Mouse (Mus musculus): ENCODE results near the gene Fgd1.

The Fgd1 gene

GRCm38 (mm10) chrX:151045850-151046249 lies at the start of gene Fgd1:
Gene Fgd1 (plus strand): TSS chrX:151046150.
- in situ Hi-C loops (cut with MboI, MseI) = no loop called here

- in situ Hi-C loops (cut with MboI, MseI) = no loop called here
Measured at GRCm38 (mm10) chrX:150996775-150997174, 49.2 kb upstream of the Fgd1 start.

- in situ Hi-C loops (cut with MboI, MseI) = no loop called here
Measured at GRCm38 (mm10) chrX:151016938-151017877, 28.7 kb upstream of the Fgd1 start, which contains the start of gene Gnl3l. Gene Gnl3l (minus strand): TSS chrX:151017322.

GRCm38 (mm10) chrX:151017897-151018296 lies 28.1 kb upstream of the Fgd1 start:
- in situ Hi-C loops (cut with MboI, MseI) = no loop called here

GRCm38 (mm10) chrX:151018798-151019197 lies 27.2 kb upstream of the Fgd1 start:
- in situ Hi-C loops (cut with MboI, MseI) = no loop called here

GRCm38 (mm10) chrX:151031400-151031799 lies 14.6 kb upstream of the Fgd1 start:
- in situ Hi-C loops (cut with MboI, MseI) = no loop called here

GRCm38 (mm10) chrX:151041223-151041622 lies 4.7 kb upstream of the Fgd1 start:
- in situ Hi-C loops (cut with MboI, MseI) = no loop called here

GRCm38 (mm10) chrX:151046321-151046720 lies 371 bp downstream of the Fgd1 start:
- in situ Hi-C loops (cut with MboI, MseI) = no loop called here

GRCm38 (mm10) chrX:151046777-151047430 lies 954 bp downstream of the Fgd1 start:
- in situ Hi-C loops (cut with MboI, MseI) = no loop called here

- in situ Hi-C loops (cut with MboI, MseI) = no loop called here
Measured at GRCm38 (mm10) chrX:151047431-151048058, 1.6 kb downstream of the Fgd1 start.

GRCm38 (mm10) chrX:151049661-151050215 lies 3.8 kb downstream of the Fgd1 start:
- in situ Hi-C loops (cut with MboI, MseI) = no loop called here

- in situ Hi-C loops (cut with MboI, MseI) = no loop called here
Measured at GRCm38 (mm10) chrX:151050337-151050736, 4.4 kb downstream of the Fgd1 start.

GRCm38 (mm10) chrX:151054489-151054888 lies 8.5 kb downstream of the Fgd1 start:
- in situ Hi-C loops (cut with MboI, MseI) = no loop called here

GRCm38 (mm10) chrX:151055559-151055958 lies 9.6 kb downstream of the Fgd1 start:
- in situ Hi-C loops (cut with MboI, MseI) = no loop called here

GRCm38 (mm10) chrX:151059346-151059745 lies 13.4 kb downstream of the Fgd1 start:
- in situ Hi-C loops (cut with MboI, MseI) = no loop called here

GRCm38 (mm10) chrX:151061615-151062299 lies 15.8 kb downstream of the Fgd1 start:
- in situ Hi-C loops (cut with MboI, MseI) = no loop called here

GRCm38 (mm10) chrX:151066071-151066666 lies 20.2 kb downstream of the Fgd1 start:
- in situ Hi-C loops (cut with MboI, MseI) = no loop called here

GRCm38 (mm10) chrX:151067876-151068275 lies 21.9 kb downstream of the Fgd1 start:
- in situ Hi-C loops (cut with MboI, MseI) = no loop called here

- in situ Hi-C loops (cut with MboI, MseI) = no loop called here
Measured at GRCm38 (mm10) chrX:151076007-151076406, 30.1 kb downstream of the Fgd1 start.

- in situ Hi-C loops (cut with MboI, MseI) = no loop called here
Measured at GRCm38 (mm10) chrX:151076941-151077485, 31.1 kb downstream of the Fgd1 start.

GRCm38 (mm10) chrX:151085599-151085998 lies 39.6 kb downstream of the Fgd1 start:
- in situ Hi-C loops (cut with MboI, MseI) = no loop called here

Data from T-helper 2 cell (primary cell).